In the genomic region with DNA sequence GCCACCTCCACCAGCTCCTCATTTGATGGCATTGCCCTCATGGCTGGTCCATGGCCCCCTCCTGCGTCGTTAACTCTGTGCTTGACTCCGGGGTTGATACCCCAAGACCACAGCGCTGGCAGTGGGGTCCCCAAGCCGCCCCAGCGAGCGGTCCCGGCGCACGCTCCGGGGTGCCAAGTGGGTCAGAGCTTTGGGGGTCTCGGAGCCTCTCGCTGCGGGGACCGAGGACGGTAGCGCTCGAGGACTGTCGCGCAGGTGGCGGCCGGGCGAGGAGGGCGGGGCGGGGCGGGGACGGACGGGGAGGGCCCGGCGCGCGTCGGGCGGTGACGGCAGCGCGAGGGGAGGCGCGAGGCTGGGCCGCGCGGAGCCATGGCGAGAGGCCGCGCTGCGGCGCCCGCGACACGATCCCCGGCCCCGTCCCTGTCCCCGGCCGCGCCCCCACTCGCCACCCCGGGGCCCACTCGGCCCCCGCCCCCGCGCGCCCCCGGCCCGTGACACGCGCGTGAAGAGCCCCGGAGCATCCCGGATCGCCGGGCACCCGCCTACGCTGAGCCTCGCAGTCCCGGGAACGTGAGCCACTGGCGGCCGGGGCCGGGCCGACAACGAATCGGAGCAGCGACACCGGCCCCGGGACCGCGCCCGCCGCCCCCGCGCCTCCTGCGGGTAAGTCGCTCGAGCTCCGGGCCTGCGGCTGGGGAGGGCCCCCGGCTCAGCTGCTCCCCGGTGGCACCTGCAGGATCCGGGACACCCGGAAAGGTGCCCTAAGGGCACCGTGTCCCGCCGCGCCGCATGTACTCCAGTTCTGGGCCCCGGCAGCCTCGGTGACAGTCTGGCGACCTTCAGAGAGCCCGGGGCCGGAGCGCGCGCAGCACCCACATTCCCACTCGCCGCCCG, we compare ENCODE assay signal across 8 mouse cellular contexts. TPM values are rescaled to one million over a fixed set of nuclear protein-coding genes. Genes with fewer than 3 reads are reported as not detected.
DNase-seq lines count a peak whose midpoint lies in the region; ATAC-seq and TF ChIP-seq lines count a peak whose summit lies in the region.

A gene (plus strand): TSS at position 332 of the 894 bp plus-strand sequence.

- peak; percentile 89 for ATAC-seq in liver, embryonic 12.5 days

- H3K4me2 ChIP-seq in liver, embryonic 12.5 days = peak within 1 kb of the TSS; percentile 99

- H3K79me2 ChIP-seq in heart, adult 2 months (replicated peaks; ENCODE audit: control insufficient read depth, insufficient read depth, low read length) = 0 out of 2 replicates have a peak, but pooled peaks cover 1% of the 10 kb centered on the region

- DNase-seq in 3134 (ENCODE audit: extremely low read depth, insufficient read length, low spot score) = peak; percentile 73
- DNase-seq in ZHBTc4 (ENCODE audit: low read depth, low spot score) = peak; percentile 69
- DNase-seq in embryo, embryonic 11 days = peak; percentile 83
- DNase-seq in heart, adult 2 months = peak; percentile 89 to 91
- peak; percentile 47 for DNase-seq in kidney, adult 9 months
- DNase-seq in naive thymus-derived CD4-positive, alpha-beta T cell, adult 2 months (ENCODE audit: low read depth) = peak; percentile 76
- DNase-seq in thymus, adult 2 months = peak; percentile 70

- H3K4me3 ChIP-seq in heart, adult 2 months = peak within 1 kb of the TSS; percentile 94
- H3K4me3 ChIP-seq in liver, embryonic 12.5 days = peak within 1 kb of the TSS; percentile 77
- H3K4me3 ChIP-seq in thymus, adult 2 months (ENCODE audit: control insufficient read depth, insufficient read depth, low read length) = peak within 1 kb of the TSS; percentile 73

- peak within 1 kb of the TSS; percentile 98 for H3K27ac ChIP-seq in heart, adult 2 months
- H3K27ac ChIP-seq in liver, embryonic 12.5 days = peak within 1 kb of the TSS; percentile 72
- H3K27ac ChIP-seq in thymus, adult 2 months (ENCODE audit: control insufficient read depth, insufficient read depth, low read length) = peak within 1 kb of the TSS; percentile 85

- no peak for TF ChIP-seq EP300 in heart, adult 2 months (IDR thresholded peaks at IDR 0.05; ENCODE audit: insufficient read depth, low read depth, low read length)

- no peak for TF ChIP-seq CTCF in heart, adult 2 months (IDR thresholded peaks at IDR 0.05)
- TF ChIP-seq CTCF in thymus, adult 2 months (IDR thresholded peaks at IDR 0.05; ENCODE audit: borderline replicate concordance, control insufficient read depth, extremely low read depth, insufficient read depth, low read length, poor library complexity) = no peak

- H3K9me3 ChIP-seq in liver, embryonic 12.5 days (replicated peaks) = no peaks in the 10 kb centered on the region

- peaks cover 4% of the 10 kb centered on the region for H3K36me3 ChIP-seq in heart, adult 2 months (ENCODE audit: control insufficient read depth, insufficient read depth, low read length)
- H3K36me3 ChIP-seq in liver, embryonic 12.5 days = no peaks in the 10 kb centered on the region
- H3K36me3 ChIP-seq in thymus, adult 2 months (ENCODE audit: control insufficient read depth, insufficient read depth, low read length) = no peaks in the 10 kb centered on the region

- peak; percentile 45; the same call in 1 of the 2 replicates for TF ChIP-seq POLR2A in heart, adult 2 months (IDR thresholded peaks at IDR 0.05; ENCODE audit: insufficient read depth, low read depth, low read length)
- TF ChIP-seq POLR2A in thymus, adult 2 months (IDR thresholded peaks at IDR 0.05; ENCODE audit: control insufficient read depth, extremely low read depth, insufficient read depth, low read length, poor library complexity) = peak; percentile 55

- H3K4me1 ChIP-seq in heart, adult 2 months (ENCODE audit: control insufficient read depth, insufficient read depth, low read length) = peaks cover 23% of the 10 kb centered on the region
- H3K4me1 ChIP-seq in liver, embryonic 12.5 days = peaks cover 38% of the 10 kb centered on the region
- H3K4me1 ChIP-seq in thymus, adult 2 months (replicated peaks; ENCODE audit: control insufficient read depth, insufficient read depth, low read length) = peaks cover 34% of the 10 kb centered on the region

- intact Hi-C loops in heart, adult 2 months (cut with DNase I) = loop anchor here (1.0 to 5.0 kb wide), 5 partner anchors 17 to 73 kb away; no protein-coding TSS in a partner anchor

- H3K9ac ChIP-seq in heart, adult 2 months (ENCODE audit: low read depth, low read length) = peak within 1 kb of the TSS; percentile 95
- H3K9ac ChIP-seq in liver, embryonic 12.5 days = peak within 1 kb of the TSS; percentile 85

- WGBS in heart, adult 2 months = under 1% methylated on average over 61 of the region's 116 CpGs
- 3% methylated on average over 90 of the region's 116 CpGs for WGBS in liver, embryonic 12.5 days (ENCODE audit: insufficient replicate concordance)
- WGBS in thymus, adult 2 months = under 1% methylated on average over 95 of the region's 116 CpGs

- H3K27me3 ChIP-seq in heart, adult 2 months (ENCODE audit: control insufficient read depth, insufficient read depth, low read length) = no peaks in the 10 kb centered on the region
- H3K27me3 ChIP-seq in liver, embryonic 12.5 days (replicated peaks) = peaks cover 46% of the 10 kb centered on the region
- no peaks in the 10 kb centered on the region for H3K27me3 ChIP-seq in thymus, adult 2 months (ENCODE audit: control insufficient read depth, insufficient read depth, low read length)

RNA-seq across cellular contexts. Expression of the gene that starts here (rescaled TPM):
- 100 to 1,000 TPM; 276 to 302 TPM for total RNA-seq in heart, adult 2 months (2021)
- 170 and 204 TPM in 2 replicates for polyA plus RNA-seq in heart, adult 2 months (2012; rRNA removed)
- polyA plus RNA-seq in liver, embryonic 12.5 days (2016; fragmentation: Nextera tagmentation; extraction: Ambion mirVana) = 10.3 and 11.0 TPM in 2 replicates
- polyA plus RNA-seq in thymus, adult 2 months (2012; rRNA removed) = 96.5 and 103 TPM in 2 replicates

Comparison
In these comparisons a context has a peak if more than half of its experiments do, and no peak if none do; other contexts are left out.
1. Peak in every context shown above with its lines: DNase-seq, ATAC-seq, H3K4me3 ChIP-seq and H3K27ac ChIP-seq.